8 mouse cellular contexts compared by ENCODE assay signal in the genomic region with DNA sequence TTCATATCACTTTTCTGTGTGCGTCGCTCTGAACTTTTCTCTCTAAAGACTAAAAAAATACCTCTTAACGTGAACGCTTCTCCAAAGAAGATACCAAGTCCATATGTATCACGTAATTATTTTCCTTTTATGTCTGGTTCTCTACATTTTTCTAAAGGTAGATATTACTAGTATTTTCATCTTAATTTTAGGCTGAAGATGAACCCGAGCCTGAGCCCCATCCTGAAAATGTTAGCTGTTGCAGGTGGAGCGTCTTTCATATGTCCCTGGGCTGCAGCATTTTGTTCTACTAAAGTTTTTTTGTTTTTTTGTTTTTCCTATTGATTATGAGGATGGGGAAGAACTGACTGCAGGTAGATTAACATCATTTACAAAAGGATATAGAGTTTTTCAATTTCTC. TPM values are rescaled to one million over a fixed set of nuclear protein-coding genes. Genes with fewer than 3 reads are reported as not detected.
DNase-seq lines count a peak whose midpoint lies in the region; ATAC-seq and TF ChIP-seq lines count a peak whose summit lies in the region.

No protein-coding gene starts in this region.

- 3% methylated on average over 7 of the region's 7 CpGs for WGBS in heart, embryonic 12.5 days
- WGBS in forebrain, postnatal 0 days = under 1% methylated on average over 7 of the region's 7 CpGs
- 5% methylated on average over 5 of the region's 7 CpGs for WGBS in macrophage (ENCODE audit: missing documents)

- H3K36me3 ChIP-seq in heart, embryonic 12.5 days = peaks cover 19% of the 10 kb centered on the region
- H3K36me3 ChIP-seq in E14TG2a.4 (ENCODE audit: insufficient read depth, low read length) (peaks cover 48% of the 10 kb centered on the region), macrophage (ENCODE audit: inconsistent target) (peaks cover 5% of the 10 kb centered on the region; the same call in 1 of the 2 replicates)
- 0 out of 2 replicates have a peak, but pooled peaks cover 6% of the 10 kb centered on the region for H3K36me3 ChIP-seq in forebrain, postnatal 0 days (ENCODE audit: insufficient read depth)

- no peak for TF ChIP-seq CTCF in E14TG2a.4 (conservative IDR thresholded peaks at IDR 0.05; ENCODE audit: low read length)
- no peak for TF ChIP-seq CTCF in forebrain, postnatal 0 days (IDR thresholded peaks at IDR 0.05; ENCODE audit: low read depth)

- H3K4me1 ChIP-seq in heart, embryonic 12.5 days (replicated peaks) = peaks cover 18% of the 10 kb centered on the region
- H3K4me1 ChIP-seq in E14TG2a.4 (replicated peaks; ENCODE audit: low read depth, low read length) = peaks cover 56% of the 10 kb centered on the region
- peaks cover 5% of the 10 kb centered on the region for H3K4me1 ChIP-seq in forebrain, postnatal 0 days (ENCODE audit: insufficient read depth)

- H3K4me2 ChIP-seq in heart, embryonic 12.5 days = peak overlapping the region; percentile 69
- peak overlapping the region; percentile 55 for H3K4me2 ChIP-seq in forebrain, postnatal 0 days (ENCODE audit: low read depth)

- peak overlapping the region; percentile 87 for H3K27ac ChIP-seq in heart, embryonic 12.5 days (ENCODE audit: poor library complexity, severe bottlenecking)
- H3K27ac ChIP-seq in forebrain, postnatal 0 days (ENCODE audit: low read depth, low read length) = no peak overlapping the region
- peak overlapping the region; percentile 62 for H3K27ac ChIP-seq in macrophage

- peak overlapping the region; percentile 86 for H3K4me3 ChIP-seq in heart, embryonic 12.5 days
- H3K4me3 ChIP-seq in E14TG2a.4 (replicated peaks; ENCODE audit: low read length) = peak overlapping the region; percentile 90
- H3K4me3 ChIP-seq in forebrain, postnatal 0 days (ENCODE audit: low read depth, low read length) = peak overlapping the region; percentile 41
- H3K4me3 ChIP-seq in macrophage (ENCODE audit: inconsistent target) = peak overlapping the region; percentile 73

- peaks cover 51% of the 10 kb centered on the region for H3K79me2 ChIP-seq in macrophage (ENCODE audit: inconsistent target)

- no peaks in the 10 kb centered on the region for H3K27me3 ChIP-seq in heart, embryonic 12.5 days (replicated peaks)
- no peaks in the 10 kb centered on the region for H3K27me3 ChIP-seq in E14TG2a.4 (ENCODE audit: insufficient read depth, low read length)
- H3K27me3 ChIP-seq in forebrain, postnatal 0 days (ENCODE audit: insufficient read depth, low read length) = no peaks in the 10 kb centered on the region

- DNase-seq in heart, adult 11 months = no peak
- DNase-seq in forebrain, postnatal 0 days = no peak
- no peak for DNase-seq in adrenal gland, adult 18-20 months (ENCODE audit: low spot score in 2 of 2)
- DNase-seq in thymus, adult 18-20 months = no peak
- no peak for DNase-seq in cerebellum, postnatal 10 days

- no peaks in the 10 kb centered on the region for H3K9me3 ChIP-seq in heart, embryonic 12.5 days (replicated peaks)
- H3K9me3 ChIP-seq in E14TG2a.4 (ENCODE audit: low read length) = no peaks in the 10 kb centered on the region
- H3K9me3 ChIP-seq in forebrain, postnatal 0 days (ENCODE audit: low read length) = no peaks in the 10 kb centered on the region

- no peak for ATAC-seq in heart, embryonic 12.5 days (ENCODE audit: insufficient number of reproducible peaks, low FRiP score)
- ATAC-seq in forebrain, postnatal 0 days = no peak

- peak overlapping the region; percentile 69 for H3K9ac ChIP-seq in heart, embryonic 12.5 days
- H3K9ac ChIP-seq in forebrain, postnatal 0 days = peak overlapping the region; percentile 53

RNA-seq across cellular contexts. Expression of a gene that starts 0.5 kb away (rescaled TPM):
- 172 and 177 TPM in 2 replicates for polyA plus RNA-seq in heart, embryonic 12.5 days (2016; fragmentation: Nextera tagmentation; extraction: Ambion mirVana)
- total RNA-seq in forebrain, postnatal 0 days (2014; rRNA removed) = 141 and 151 TPM in 2 replicates
- 124 and 136 TPM in 2 replicates for polyA plus RNA-seq in forebrain, postnatal 0 days (2015; fragmentation: Nextera tagmentation; extraction: Ambion mirVana)
- 100 to 1,000 TPM in 6 of 26 experiments, 10 to 100 TPM in 20; 41.5 to 158 (median 77.7) TPM for total RNA-seq in macrophage (2018; cell fraction: chromatin; rRNA removed)
- 100 to 1,000 TPM; 209 to 316 (median 252) TPM for total RNA-seq in macrophage (2018; cell fraction: cytosol; rRNA removed)
- total RNA-seq in macrophage (2018; cell fraction: nucleus; rRNA removed) = 100 to 1,000 TPM in 23 of 26 experiments, 10 to 100 TPM in 3; 77.9 to 298 (median 112) TPM
- 211 to 931 TPM (median 452 TPM) in 3 replicates for polyA plus RNA-seq in macrophage (2018)
- total RNA-seq in adrenal gland, adult 18-20 months (2021) = 100 to 1,000 TPM in 1 of 2 experiments, 10 to 100 TPM in 1; 80.2 to 104 TPM

RNA-seq across cellular contexts. Expression of a gene that starts 6.0 kb away (rescaled TPM):
- 40.3 and 40.7 TPM in 2 replicates for polyA plus RNA-seq in heart, embryonic 12.5 days (2016; fragmentation: Nextera tagmentation; extraction: Ambion mirVana)
- total RNA-seq in forebrain, postnatal 0 days (2014; rRNA removed) = 32.5 and 47.0 TPM in 2 replicates
- 37.3 and 47.1 TPM in 2 replicates for polyA plus RNA-seq in forebrain, postnatal 0 days (2015; fragmentation: Nextera tagmentation; extraction: Ambion mirVana)
- total RNA-seq in macrophage (2018; cell fraction: chromatin; rRNA removed) = 10 to 100 TPM in 24 of 26 experiments, 1 to 10 TPM in 2; 5.2 to 51.6 (median 25.6) TPM
- total RNA-seq in macrophage (2018; cell fraction: cytosol; rRNA removed) = 10 to 100 TPM; 39.6 to 64.0 (median 54.0) TPM
- total RNA-seq in macrophage (2018; cell fraction: nucleus; rRNA removed) = 10 to 100 TPM; 22.8 to 94.8 (median 41.2) TPM
- 48.4 to 82.0 TPM (median 65.1 TPM) in 3 replicates for polyA plus RNA-seq in macrophage (2018)
- 10 to 100 TPM; 36.5 to 43.7 TPM for total RNA-seq in adrenal gland, adult 18-20 months (2021)

RNA-seq across cellular contexts. Expression of a gene that starts 9.3 kb away (rescaled TPM):
- 18.9 and 21.0 TPM in 2 replicates for polyA plus RNA-seq in heart, embryonic 12.5 days (2016; fragmentation: Nextera tagmentation; extraction: Ambion mirVana)
- 56.7 and 85.1 TPM in 2 replicates for total RNA-seq in forebrain, postnatal 0 days (2014; rRNA removed)
- polyA plus RNA-seq in forebrain, postnatal 0 days (2015; fragmentation: Nextera tagmentation; extraction: Ambion mirVana) = 14.6 and 27.7 TPM in 2 replicates
- total RNA-seq in macrophage (2018; cell fraction: chromatin; rRNA removed) = 100 to 1,000 TPM in 8 of 26 experiments, 10 to 100 TPM in 18; 17.6 to 118 (median 84.2) TPM
- 10 to 100 TPM; 41.5 to 83.2 (median 60.9) TPM for total RNA-seq in macrophage (2018; cell fraction: cytosol; rRNA removed)
- 100 to 1,000 TPM in 16 of 26 experiments, 10 to 100 TPM in 10; 58.3 to 168 (median 104) TPM for total RNA-seq in macrophage (2018; cell fraction: nucleus; rRNA removed)
- polyA plus RNA-seq in macrophage (2018) = 27.8 to 48.0 TPM (median 34.4 TPM) in 3 replicates
- total RNA-seq in adrenal gland, adult 18-20 months (2021) = 10 to 100 TPM; 74.6 to 75.3 TPM
